Mouse (Mus musculus) embryonic facial prominence, embryonic 13.5 days (tissue): ENCODE measurements around the gene Ddx6. TPM values are rescaled to one million over a fixed set of nuclear protein-coding genes. Genes with fewer than 3 reads are reported as not detected.

Experiments
- ATAC-seq: fragments of 200-750 bp; cut with Nextera tagmentation; 2 replicates; pipeline ENCODE4 v1.8.0; 2017; ENCODE audit warnings: low read depth; ENCODE audit not compliant: insufficient number of reproducible peaks, insufficient read depth, low FRiP score, low TSS enrichment
- H3K27ac ChIP-seq: fragments of 300-500 bp; sonication (generic); 2 replicates; pipeline ENCODE4 v1.5.1; 2015; ENCODE audit warnings: moderate library complexity, mild to moderate bottlenecking, inconsistent platforms
- H3K27me3 ChIP-seq: fragments of 300-500 bp; sonication (generic); 2 replicates; pipeline ENCODE4 v1.6.1; 2015; ENCODE audit warnings: mild to moderate bottlenecking, inconsistent platforms
- H3K36me3 ChIP-seq: fragments of 300-500 bp; sonication (generic); 2 replicates; pipeline ENCODE4 v1.6.1; 2015; ENCODE audit warnings: mild to moderate bottlenecking, inconsistent platforms
- H3K4me1 ChIP-seq: fragments of 300-500 bp; sonication (generic); 2 replicates; pipeline ENCODE4 v1.6.1; 2015; ENCODE audit warnings: inconsistent platforms
- H3K4me2 ChIP-seq: fragments of 300-500 bp; sonication (generic); 2 replicates; pipeline ENCODE4 v1.6.1; 2015; ENCODE audit warnings: moderate library complexity, mild to moderate bottlenecking, inconsistent platforms
- H3K4me3 ChIP-seq: fragments of 300-500 bp; sonication (generic); 2 replicates; pipeline ENCODE4 v1.5.1; 2015; ENCODE audit warnings: mild to moderate bottlenecking, inconsistent platforms
- H3K9ac ChIP-seq: fragments of 300-500 bp; sonication (generic); 2 replicates; pipeline ENCODE4 v1.6.1; 2015; ENCODE audit warnings: mild to moderate bottlenecking, inconsistent platforms
- H3K9me3 ChIP-seq: fragments of 300-500 bp; sonication (generic); 2 replicates; pipeline ENCODE4 v1.6.1; 2016; ENCODE audit warnings: inconsistent platforms
- WGBS: fragments of 180-500 bp; shearing (Covaris S2); methylation state at CpG from one replicate; pipeline ENCODE4 v1.1.7; 2015; ENCODE audit warnings: mixed read lengths; 5-methylcytosine and 5-hydroxymethylcytosine counted together
- polyA plus RNA-seq: library from polyadenylated mRNA; unstranded; fragments of >200 nt; fragmentation: Nextera tagmentation; extraction: Ambion mirVana; gene quantifications from 2 replicates; pipeline ENCODE4 v1.2.1, GENCODE M21; 2015

Gene Ddx6
- polyA plus RNA-seq, 1 experiment from 2014 or later = 29.2 TPM

DNA sequence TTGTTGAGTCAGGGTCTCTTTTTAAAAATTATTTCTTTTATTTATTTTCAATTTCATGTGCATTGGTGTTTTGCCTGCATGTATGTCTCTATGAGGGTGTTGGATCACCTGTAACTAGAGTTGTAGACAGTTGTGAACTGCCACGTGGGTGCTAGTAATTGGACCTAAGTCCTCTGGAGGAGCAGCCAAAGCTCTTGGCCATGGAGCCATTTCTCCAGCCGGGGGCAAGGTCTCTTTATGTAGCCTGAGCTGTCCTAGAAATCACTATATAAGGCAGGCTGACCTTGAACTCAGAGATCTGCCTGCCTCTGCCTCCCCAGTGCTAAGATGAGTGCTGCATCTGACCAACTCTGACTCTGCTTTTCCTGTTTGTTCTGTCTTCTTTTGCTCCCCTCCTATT is 39.5 kb downstream of the Ddx6 start:
- 0 out of 2 replicates have a peak, but pooled peaks cover 3% of the 10 kb centered on the region for H3K4me1 ChIP-seq
- no peak for ATAC-seq

GRCm38 (mm10) chr9:44645481-44645880 is 40.8 kb downstream of the Ddx6 start:
- no peak for ATAC-seq
- Histone ChIP-seq H3K27ac (no peak overlapping the region), H3K4me2 (no peak overlapping the region)

More for the DNA sequence above, 39.5 kb downstream of the Ddx6 start:
- Histone ChIP-seq H3K36me3 (peaks cover 4% of the 10 kb centered on the region; the same call in 1 of the 2 replicates), H3K9ac (no peak overlapping the region), H3K9me3 (no peaks in the 10 kb centered on the region), H3K27me3 (no peaks in the 10 kb centered on the region), H3K4me3 (no peak overlapping the region), H3K27ac (no peak overlapping the region), H3K4me2 (no peak overlapping the region)
- 83% methylated on average over 2 of the region's 2 CpGs for WGBS

DNA sequence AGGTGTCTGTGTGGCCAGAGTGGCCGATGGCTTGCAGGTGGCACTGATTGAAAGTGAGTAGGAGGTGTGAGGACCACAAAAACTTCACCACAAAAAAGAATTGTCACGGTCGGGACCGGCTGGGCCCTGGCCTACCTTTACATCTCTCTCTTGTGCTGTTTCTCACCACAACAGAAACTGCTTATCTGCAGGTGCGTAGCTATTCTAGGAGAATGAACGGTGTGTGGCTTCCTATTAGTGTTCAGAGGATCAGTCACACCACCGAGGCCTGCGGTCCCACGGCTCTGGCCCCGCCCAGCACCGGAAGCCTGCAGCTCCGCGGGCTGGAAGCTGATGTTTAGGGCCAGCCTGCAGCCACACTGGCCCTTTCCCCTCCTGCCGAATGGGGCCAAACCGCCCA is 41.2 kb downstream of the Ddx6 start:
- no peak overlapping the region for H3K9ac ChIP-seq
- no peak overlapping the region for H3K4me3 ChIP-seq
- no peaks in the 10 kb centered on the region for H3K27me3 ChIP-seq
- peaks cover under 1% of the 10 kb centered on the region; the same call in 1 of the 2 replicates for H3K36me3 ChIP-seq
- no peak overlapping the region for H3K27ac ChIP-seq
- no peak for ATAC-seq
- no peaks in the 10 kb centered on the region for H3K9me3 ChIP-seq
- 0 out of 2 replicates have a peak, but pooled peaks cover 4% of the 10 kb centered on the region for H3K4me1 ChIP-seq
- H3K4me2 ChIP-seq = no peak overlapping the region
- 66% methylated on average over 15 of the region's 15 CpGs for WGBS

More at GRCm38 (mm10) chr9:44645481-44645880, 40.8 kb downstream of the Ddx6 start:
- no peaks in the 10 kb centered on the region for H3K9me3 ChIP-seq
- H3K9ac ChIP-seq = no peak overlapping the region
- H3K36me3 ChIP-seq = peaks cover 4% of the 10 kb centered on the region; the same call in 1 of the 2 replicates
- WGBS = 80% methylated on average over 5 of the region's 5 CpGs
- no peak overlapping the region for H3K4me3 ChIP-seq
- 0 out of 2 replicates have a peak, but pooled peaks cover 4% of the 10 kb centered on the region for H3K4me1 ChIP-seq
- H3K27me3 ChIP-seq = no peaks in the 10 kb centered on the region

- no peaks in the 10 kb centered on the region for H3K27me3 ChIP-seq
- ATAC-seq = no peak
- H3K4me2 ChIP-seq = no peak overlapping the region
- H3K9me3 ChIP-seq = no peaks in the 10 kb centered on the region
- no peak overlapping the region for H3K9ac ChIP-seq
- H3K4me3 ChIP-seq = no peak overlapping the region
- H3K4me1 ChIP-seq = 0 out of 2 replicates have a peak, but pooled peaks cover 4% of the 10 kb centered on the region
- no peak overlapping the region for H3K27ac ChIP-seq
- WGBS = 85% methylated on average over 6 of the region's 6 CpGs
- H3K36me3 ChIP-seq = no peaks in the 10 kb centered on the region
Measured at GRCm38 (mm10) chr9:44646366-44646765, 41.7 kb downstream of the Ddx6 start.

DNA sequence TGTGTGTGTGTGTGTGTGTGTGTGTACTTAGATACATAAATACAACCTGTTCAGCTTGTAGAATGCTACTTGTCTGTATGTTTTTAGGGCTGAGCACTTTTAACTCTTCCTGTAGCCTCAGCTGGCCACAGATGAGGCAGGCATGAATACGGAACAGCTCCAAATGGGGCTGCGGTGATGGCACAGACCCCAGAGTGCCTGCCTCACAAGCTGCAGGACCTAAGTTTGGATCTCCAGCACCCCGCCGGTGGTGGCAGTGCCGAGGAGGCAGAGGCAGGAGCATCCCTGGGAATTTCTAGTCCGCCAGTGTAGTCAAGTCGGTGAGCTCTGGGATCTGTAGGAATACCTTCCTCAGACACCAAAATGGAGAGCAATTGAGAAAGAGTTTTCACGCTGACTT is 42.3 kb downstream of the Ddx6 start:
- ATAC-seq = no peak
- Histone ChIP-seq H3K9me3 (no peaks in the 10 kb centered on the region), H3K4me3 (no peak overlapping the region), H3K27me3 (no peaks in the 10 kb centered on the region), H3K4me2 (no peak overlapping the region), H3K36me3 (no peaks in the 10 kb centered on the region), H3K4me1 (0 out of 2 replicates have a peak, but pooled peaks cover 4% of the 10 kb centered on the region), H3K9ac (no peak overlapping the region), H3K27ac (no peak overlapping the region)
- WGBS = 91% methylated on average over 8 of the region's 8 CpGs

DNA sequence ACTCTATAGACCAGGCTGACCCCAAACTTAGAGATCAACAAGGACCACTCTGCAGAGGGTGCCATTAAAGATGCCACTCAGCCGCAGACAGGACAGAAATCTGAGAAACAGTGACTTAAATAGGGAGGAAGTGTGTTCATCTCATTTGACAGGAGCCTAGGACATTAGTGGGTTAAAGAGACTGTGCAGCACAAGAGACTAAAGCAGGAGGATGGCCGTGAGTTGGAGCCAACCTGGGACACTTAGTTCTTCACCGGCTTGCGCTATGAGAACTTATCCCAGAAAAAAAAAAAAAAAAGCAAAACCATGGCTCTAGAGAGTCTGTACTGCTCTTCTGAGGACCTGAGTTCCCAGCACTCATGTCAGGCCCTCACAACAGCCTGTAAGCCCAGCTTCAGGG is 43.0 kb downstream of the Ddx6 start:
- no peaks in the 10 kb centered on the region for H3K36me3 ChIP-seq
- 80% methylated on average over 4 of the region's 4 CpGs for WGBS

GRCm38 (mm10) chr9:44648881-44649281 is 44.2 kb downstream of the Ddx6 start:
- H3K27me3 ChIP-seq = no peaks in the 10 kb centered on the region
- 0 out of 2 replicates have a peak, but pooled peaks cover 4% of the 10 kb centered on the region for H3K4me1 ChIP-seq
- no peaks in the 10 kb centered on the region for H3K36me3 ChIP-seq
- no peak overlapping the region for H3K4me3 ChIP-seq
- H3K9ac ChIP-seq = no peak overlapping the region
- H3K4me2 ChIP-seq = no peak overlapping the region
- WGBS = 68% methylated on average over 7 of the region's 7 CpGs
- no peak for ATAC-seq
- H3K9me3 ChIP-seq = no peaks in the 10 kb centered on the region
- H3K27ac ChIP-seq = no peak overlapping the region

More for the DNA sequence above, 43.0 kb downstream of the Ddx6 start:
- Histone ChIP-seq H3K4me3 (no peak overlapping the region), H3K27me3 (no peaks in the 10 kb centered on the region), H3K9me3 (no peaks in the 10 kb centered on the region), H3K27ac (no peak overlapping the region), H3K4me2 (no peak overlapping the region), H3K4me1 (0 out of 2 replicates have a peak, but pooled peaks cover 4% of the 10 kb centered on the region), H3K9ac (no peak overlapping the region)
- ATAC-seq = no peak

- no peak overlapping the region for H3K4me2 ChIP-seq
- no peak overlapping the region for H3K9ac ChIP-seq
- ATAC-seq = 0 out of 2 replicates have a peak, but pooled peaks have one; percentile 43
- 9% methylated on average over 8 of the region's 8 CpGs for WGBS
- H3K4me1 ChIP-seq = peaks cover 12% of the 10 kb centered on the region; the same call in 1 of the 2 replicates
- H3K27me3 ChIP-seq = no peaks in the 10 kb centered on the region
- H3K27ac ChIP-seq = no peak overlapping the region
- H3K9me3 ChIP-seq = no peaks in the 10 kb centered on the region
- H3K36me3 ChIP-seq = no peaks in the 10 kb centered on the region
- H3K4me3 ChIP-seq = no peak overlapping the region
Measured at GRCm38 (mm10) chr9:44652027-44652426, 47.3 kb downstream of the Ddx6 start.

- no peak for ATAC-seq
- Histone ChIP-seq H3K9me3 (no peaks in the 10 kb centered on the region), H3K27ac (no peak overlapping the region), H3K27me3 (no peaks in the 10 kb centered on the region), H3K9ac (no peak overlapping the region), H3K36me3 (no peaks in the 10 kb centered on the region), H3K4me1 (peaks cover 12% of the 10 kb centered on the region; the same call in 1 of the 2 replicates), H3K4me2 (no peak overlapping the region), H3K4me3 (no peak overlapping the region)
- whole genome bisulfite sequencing = 71% methylated on average over 4 of the region's 4 CpGs
Measured at GRCm38 (mm10) chr9:44653896-44654295, 49.2 kb downstream of the Ddx6 start.

GRCm38 (mm10) chr9:44655098-44656066 is 50.7 kb downstream of the Ddx6 start:
- Histone ChIP-seq H3K9ac (peak overlapping the region; percentile 53), H3K4me1 (peaks cover 7% of the 10 kb centered on the region; the same call in 1 of the 2 replicates), H3K36me3 (no peaks in the 10 kb centered on the region), H3K27ac (peak overlapping the region; percentile 41; the same call in 1 of the 2 replicates), H3K4me2 (peak overlapping the region; percentile 53), H3K27me3 (no peaks in the 10 kb centered on the region), H3K9me3 (no peaks in the 10 kb centered on the region), H3K4me3 (peak overlapping the region; percentile 19; the same call in 1 of the 2 replicates)
- 26% methylated on average over 26 of the region's 26 CpGs for WGBS
- no peak for ATAC-seq

DNA sequence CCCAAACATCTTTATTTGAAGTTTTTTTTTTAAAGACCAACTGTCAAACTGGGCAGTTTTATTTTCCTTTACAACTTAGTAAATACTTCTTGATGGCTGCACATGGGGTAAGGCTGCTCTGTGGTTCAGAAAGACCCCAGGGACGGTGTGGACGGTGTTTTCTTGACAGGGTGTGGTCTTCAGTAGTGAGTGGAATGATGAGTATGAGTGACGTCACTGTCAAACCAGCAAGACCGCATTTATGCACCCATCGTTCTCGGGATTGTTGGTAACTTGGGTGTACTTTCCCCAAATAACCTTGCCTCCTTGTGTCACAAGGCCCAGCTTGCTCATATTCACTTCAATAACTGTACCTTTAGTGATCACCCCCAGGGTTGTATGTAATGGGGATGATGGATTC is 59.0 kb downstream of the Ddx6 start:
- Histone ChIP-seq H3K4me3 (no peak overlapping the region), H3K27me3 (no peaks in the 10 kb centered on the region), H3K4me1 (no peaks in the 10 kb centered on the region), H3K9ac (no peak overlapping the region), H3K4me2 (no peak overlapping the region), H3K36me3 (no peaks in the 10 kb centered on the region), H3K27ac (no peak overlapping the region), H3K9me3 (no peaks in the 10 kb centered on the region)
- ATAC-seq = no peak
- 79% methylated on average over 6 of the region's 6 CpGs for WGBS
